Mouse (Mus musculus) naive thymus-derived CD4-positive, alpha-beta T cell, adult 5 months (primary cell): ENCODE results near the gene Coasy. TPM values are rescaled to one million over a fixed set of nuclear protein-coding genes. Genes with fewer than 3 reads are reported as not detected.

Experiments
- polyA plus RNA-seq: library from polyadenylated mRNA; unstranded; fragments of 100-300 nt; shearing (Covaris generic); gene quantifications from one replicate; pipeline ENCODE4 v1.2.1, GENCODE M21; 2017

The Coasy gene
- polyA plus RNA-seq: 10.0 TPM

DNA sequence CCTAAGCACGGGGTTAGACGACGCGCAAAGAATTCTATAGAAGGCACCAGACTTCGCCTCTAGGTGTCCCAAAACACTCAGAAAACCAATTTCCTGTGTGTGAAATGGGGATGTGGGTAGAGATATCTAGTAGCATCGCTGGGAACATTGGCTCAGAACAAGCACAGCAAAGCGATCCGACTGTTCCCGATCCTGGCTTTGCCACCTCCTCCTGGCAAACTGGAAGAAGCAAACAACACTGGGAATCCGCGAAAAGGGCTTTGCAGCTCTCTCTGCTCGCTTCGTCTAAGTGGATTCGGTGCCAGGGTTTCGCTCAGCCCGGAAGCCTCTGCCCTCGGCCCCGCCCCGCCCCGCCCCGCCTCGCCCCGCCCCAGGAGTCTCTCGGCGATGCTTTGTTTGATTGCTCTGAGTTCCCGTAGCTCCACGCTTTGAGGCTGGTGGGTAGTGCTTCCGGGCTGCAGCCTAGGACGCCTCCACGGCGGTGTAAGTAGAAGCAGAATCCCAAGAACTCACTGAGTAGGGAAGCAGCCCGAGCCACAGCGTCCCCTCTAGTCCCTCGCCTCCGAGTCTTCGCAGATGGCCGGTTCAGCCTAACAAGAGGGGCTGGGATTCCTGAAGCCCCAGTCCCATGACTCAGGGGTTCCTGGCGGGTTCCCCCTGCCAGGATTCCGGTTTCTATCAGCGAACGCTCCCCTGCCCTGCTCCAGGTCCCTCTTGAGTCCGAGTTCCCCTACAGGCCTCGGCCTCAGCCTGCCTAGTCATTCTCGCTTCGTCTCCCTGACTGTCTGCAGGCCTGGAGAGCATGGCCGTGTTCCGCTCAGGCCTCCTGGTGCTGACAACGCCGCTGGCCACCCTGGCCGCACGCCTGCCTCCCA is at the start of gene Coasy:
Gene Coasy (plus strand): TSS at position 358 of the 875 bp plus-strand sequence.

DNA sequence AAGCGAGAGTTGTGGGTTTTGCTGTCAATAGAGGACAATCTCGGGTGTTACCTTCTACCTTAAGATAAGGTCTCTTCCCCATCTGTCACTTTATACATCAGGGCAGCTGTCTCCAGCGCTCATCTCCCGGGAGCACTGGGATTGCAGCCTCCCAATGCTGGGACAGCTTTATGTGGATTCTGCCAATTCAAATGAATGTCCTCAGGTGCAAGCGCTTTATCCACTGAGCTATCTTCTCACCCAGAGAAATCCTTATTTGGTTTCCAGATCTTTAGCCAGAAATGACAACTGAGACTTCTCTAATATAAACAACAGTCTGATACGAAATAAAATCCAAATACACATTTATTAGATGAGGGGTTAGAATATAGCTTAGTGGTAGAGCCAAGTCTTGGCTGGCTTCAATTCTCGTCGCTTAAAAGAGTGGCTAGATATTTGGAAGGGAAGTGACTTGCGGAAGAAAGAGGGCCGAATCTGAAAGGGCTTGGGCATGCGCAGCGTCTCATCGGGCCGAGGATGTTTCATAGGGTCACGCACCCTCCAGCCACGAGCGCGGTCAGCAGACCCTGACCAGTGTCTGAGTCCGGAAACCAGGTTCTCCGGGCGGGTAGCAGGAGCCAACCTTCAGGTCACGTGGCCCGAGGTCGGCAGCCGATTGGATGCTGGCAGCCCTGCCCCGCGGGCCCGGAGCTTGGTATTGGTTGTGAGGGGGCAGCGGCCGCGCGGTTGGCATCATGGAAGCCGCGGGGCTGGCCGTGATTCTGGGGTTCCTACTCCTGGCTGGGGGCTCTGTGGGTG is 12.8 kb upstream of the Coasy start, which contains the start of gene Naglu:
Gene Naglu (plus strand): TSS at position 622 of the 798 bp plus-strand sequence.

DNA sequence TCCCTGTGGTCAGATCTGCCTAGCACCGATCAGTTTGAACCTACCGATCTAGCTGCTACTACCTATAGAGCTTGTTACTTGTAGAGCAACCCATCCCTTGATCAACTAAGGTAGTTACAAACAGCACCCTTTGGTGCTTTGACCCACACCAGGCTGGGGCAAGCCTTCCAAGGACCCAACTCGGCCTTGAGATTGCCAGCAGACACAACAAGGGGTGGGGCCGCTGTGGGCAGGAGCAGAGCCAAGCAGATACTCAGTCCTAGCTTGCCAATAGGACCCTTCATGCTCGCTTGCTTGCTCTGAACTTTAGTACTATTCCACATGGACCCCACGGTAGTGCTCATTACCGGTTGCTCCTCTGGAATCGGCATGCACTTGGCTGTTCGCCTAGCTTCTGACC is 4.2 kb upstream of the Coasy start, which contains the start of gene Hsd17b1:
Gene Hsd17b1 (plus strand): TSS at position 291 of the 400 bp plus-strand sequence.

DNA sequence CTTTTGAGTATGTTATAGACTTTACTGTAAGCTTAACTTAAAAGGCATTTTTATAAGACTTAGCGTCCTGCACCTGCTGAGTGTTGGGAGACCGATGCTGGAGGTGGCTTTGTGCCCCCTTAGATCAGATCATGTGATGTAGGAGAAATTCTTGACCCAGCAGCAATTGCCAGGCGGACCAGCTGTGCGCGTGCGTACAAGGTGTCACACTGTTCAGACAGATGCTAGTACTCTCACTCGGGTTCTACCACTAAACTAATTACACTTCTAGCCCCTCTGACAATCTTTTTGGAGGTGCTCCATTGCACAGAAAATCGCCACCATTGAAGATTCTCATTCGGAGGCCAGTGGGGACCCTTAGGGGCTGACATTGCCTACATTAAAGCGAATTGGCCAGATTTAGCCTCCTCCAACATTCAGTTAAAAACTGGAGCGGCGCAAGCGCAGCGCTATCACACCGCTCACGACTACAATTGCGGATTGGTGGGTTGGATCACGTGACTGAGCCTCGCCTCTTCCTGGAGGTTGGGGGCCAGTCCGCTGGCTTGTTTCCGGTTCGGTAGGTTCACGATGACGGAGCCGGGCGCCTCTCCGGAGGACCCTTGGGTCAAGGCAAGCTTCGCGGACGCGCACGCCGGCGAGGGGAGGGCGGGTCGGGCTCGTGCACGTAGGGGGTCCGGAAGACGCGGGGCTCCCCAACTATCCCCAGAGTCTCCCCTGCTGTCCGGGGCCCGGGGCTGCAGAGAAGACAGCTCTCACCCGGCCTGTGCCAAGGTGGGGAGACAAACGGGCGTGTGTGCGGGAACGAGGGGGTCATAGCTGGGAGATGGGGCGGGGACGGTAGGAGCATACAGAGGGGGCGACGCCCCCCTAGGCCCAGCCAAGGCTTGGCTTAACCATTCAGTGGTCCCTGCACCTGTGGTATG is 4.7 kb downstream of the Coasy start, which contains the start of gene Mlx:
Gene Mlx (plus strand): TSS at position 522 of the 926 bp plus-strand sequence.

DNA sequence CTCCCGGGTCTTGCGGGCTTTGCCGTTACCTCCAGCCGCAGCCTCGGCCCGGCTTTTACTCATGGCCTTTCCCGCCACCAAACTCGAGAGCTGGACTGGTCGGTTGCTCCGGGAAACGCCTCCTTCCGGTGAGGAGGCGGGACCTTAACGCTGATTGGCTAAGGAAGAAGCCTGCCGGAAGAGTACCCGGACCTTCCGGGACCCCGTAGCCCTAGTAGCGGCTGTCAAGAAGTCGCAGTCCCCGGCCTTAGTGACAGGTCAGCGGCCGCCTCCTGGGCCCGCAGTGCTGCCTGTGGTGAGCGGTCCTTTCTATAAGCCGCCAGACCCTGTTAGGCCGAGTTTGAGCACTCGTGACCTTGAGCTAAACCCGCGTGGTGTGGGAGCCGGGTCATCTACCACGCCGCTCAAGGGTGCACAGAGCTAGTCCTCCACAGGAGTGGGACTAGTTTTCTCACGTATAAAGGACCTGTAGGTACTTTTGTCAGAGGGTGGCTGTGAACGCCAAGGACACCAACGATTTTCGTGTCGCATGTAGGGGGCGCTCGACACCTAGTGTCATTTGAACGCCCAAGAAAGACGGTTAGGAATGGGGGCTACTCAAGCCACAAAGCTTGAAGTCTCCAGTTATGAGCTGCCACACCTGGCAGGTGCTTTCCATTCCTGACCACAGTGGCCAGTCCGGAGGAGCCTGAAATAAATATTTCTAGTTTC is 13.1 kb downstream of the Coasy start, which contains the start of gene Psmc3ip:
Gene Psmc3ip (minus strand): TSS at position 123 of the 711 bp plus-strand sequence.

DNA sequence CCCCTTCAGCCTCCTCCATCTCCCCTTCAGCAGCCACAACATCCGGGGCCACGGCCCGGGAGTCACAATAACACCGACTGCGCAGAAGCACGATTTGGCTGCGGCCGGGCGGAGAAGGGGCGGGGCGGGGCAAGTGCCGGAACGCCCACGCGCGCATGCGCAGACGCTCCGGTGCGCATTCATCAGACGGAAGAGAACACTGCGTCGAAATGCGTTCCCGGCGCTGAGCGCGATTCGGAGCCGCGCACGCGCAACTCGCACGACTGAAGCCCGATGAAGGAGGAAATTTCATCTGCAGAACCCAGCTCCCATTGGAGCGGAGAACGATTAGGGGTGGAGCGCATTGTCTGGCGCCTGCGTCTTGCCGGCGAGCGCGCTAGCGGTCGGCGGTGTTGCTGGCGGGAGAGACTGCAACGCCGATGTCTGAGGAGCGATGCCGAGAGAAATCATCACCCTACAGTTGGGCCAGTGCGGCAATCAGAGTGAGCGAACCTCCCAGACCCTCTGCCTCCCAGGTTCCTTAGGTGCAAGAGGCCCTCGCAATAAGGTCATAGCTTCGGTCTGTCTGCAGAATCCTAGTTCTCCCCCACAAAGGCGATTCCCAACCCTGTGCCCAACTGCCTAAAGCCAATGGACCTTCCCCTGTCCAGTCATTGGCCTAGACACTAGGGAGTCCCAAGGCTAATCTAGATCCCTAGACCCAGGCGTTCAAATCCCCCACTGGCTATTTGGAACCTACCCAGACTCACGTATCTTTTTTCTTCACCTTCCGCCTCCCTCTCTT is 37.6 kb downstream of the Coasy start, which contains the start of the genes Retreg3 and Tubg1:
Gene Retreg3 (minus strand): TSS at position 133 of the 784 bp plus-strand sequence.
Gene Tubg1 (plus strand): TSS at position 178 of the 784 bp plus-strand sequence.

Other genes with a start within 250 kb of the Coasy start
- gene Stat5b, start 231.8 kb upstream of the Coasy start, polyA plus RNA-seq: 312 TPM
- gene Stat5a, start 223.2 kb upstream of the Coasy start, polyA plus RNA-seq: 201 TPM
- gene Stat3, start 143.0 kb upstream of the Coasy start, polyA plus RNA-seq: 361 TPM
- not detected for gene Cavin1, start 111.7 kb upstream of the Coasy start, polyA plus RNA-seq
- gene Atp6v0a1, start 73.1 kb upstream of the Coasy start, polyA plus RNA-seq: 0.91 TPM
- gene Naglu, start 12.6 kb upstream of the Coasy start, polyA plus RNA-seq: 11.6 TPM
- gene Hsd17b1, start 4.2 kb upstream of the Coasy start, polyA plus RNA-seq: 0.44 TPM
- gene Mlx, start 4.7 kb downstream of the Coasy start, polyA plus RNA-seq: 49.7 TPM
- 4.0 TPM for gene Psmc3ip, start 12.9 kb downstream of the Coasy start, polyA plus RNA-seq
- gene Retreg3, start 37.3 kb downstream of the Coasy start, polyA plus RNA-seq: 95.9 TPM
- gene Tubg1, start 37.4 kb downstream of the Coasy start, polyA plus RNA-seq: 14.9 TPM
- gene Tubg2, start 73.3 kb downstream of the Coasy start, polyA plus RNA-seq: 0.37 TPM
- not detected for gene Cntnap1, start 88.0 kb downstream of the Coasy start, polyA plus RNA-seq
- gene Plekhh3, start 88.8 kb downstream of the Coasy start, polyA plus RNA-seq: not detected
- gene Ccr10, start 92.9 kb downstream of the Coasy start, polyA plus RNA-seq: not detected
- 83.6 TPM for gene Ezh1, start 143.9 kb downstream of the Coasy start, polyA plus RNA-seq
- gene Ramp2, start 163.5 kb downstream of the Coasy start, polyA plus RNA-seq: not detected
- gene Vps25, start 171.1 kb downstream of the Coasy start, polyA plus RNA-seq: 83.2 TPM
- 5.3 TPM for gene Wnk4, start 178.0 kb downstream of the Coasy start, polyA plus RNA-seq
- gene Cntd1, start 196.4 kb downstream of the Coasy start, polyA plus RNA-seq: 0.36 TPM
- 51.8 TPM for gene Coa3, start 196.5 kb downstream of the Coasy start, polyA plus RNA-seq
- gene Becn1, start 219.7 kb downstream of the Coasy start, polyA plus RNA-seq: 208 TPM
- 178 TPM for gene Psme3, start 233.6 kb downstream of the Coasy start, polyA plus RNA-seq
- 4.7 TPM for gene Aoc2, start 242.5 kb downstream of the Coasy start, polyA plus RNA-seq
- gene Aoc3, start 248.0 kb downstream of the Coasy start, polyA plus RNA-seq: not detected